Mouse (Mus musculus): ENCODE data around the gene Spock1. TPM values are rescaled to one million over a fixed set of nuclear protein-coding genes. Genes with fewer than 3 reads are reported as not detected.
"Not testable (repeated sequence)": the region's sequence is repeated elsewhere in the genome, so short reads cannot be mapped to it uniquely, and the experiment has no call there.

Gene Spock1
- polyA plus RNA-seq, 1 experiment from 2014 or later, result 0.70 TPM

- H3K27me3 ChIP-seq (replicated peaks), result no peaks in the 10 kb centered on the region; the same call in 1 of the 2 replicates
- H3K4me2 ChIP-seq, result no peak overlapping the region
- no peaks in the 10 kb centered on the region for H3K4me1 ChIP-seq (replicated peaks)
- no peaks in the 10 kb centered on the region for H3K36me3 ChIP-seq
- peaks cover 5% of the 10 kb centered on the region; the same call in 1 of the 2 replicates for H3K9me3 ChIP-seq (replicated peaks)
- H3K4me3 ChIP-seq, result no peak overlapping the region
- no peak overlapping the region for H3K27ac ChIP-seq (ENCODE audit: poor library complexity, severe bottlenecking)
- peak; percentile 77 for ATAC-seq (ENCODE audit: insufficient number of reproducible peaks, low FRiP score)
- no peak overlapping the region for H3K9ac ChIP-seq
- WGBS, result 70% methylated on average over 3 of the region's 3 CpGs
Observed at GRCm38 (mm10) chr13:57604437-57604836, 303.7 kb downstream of the Spock1 start.

DNA sequence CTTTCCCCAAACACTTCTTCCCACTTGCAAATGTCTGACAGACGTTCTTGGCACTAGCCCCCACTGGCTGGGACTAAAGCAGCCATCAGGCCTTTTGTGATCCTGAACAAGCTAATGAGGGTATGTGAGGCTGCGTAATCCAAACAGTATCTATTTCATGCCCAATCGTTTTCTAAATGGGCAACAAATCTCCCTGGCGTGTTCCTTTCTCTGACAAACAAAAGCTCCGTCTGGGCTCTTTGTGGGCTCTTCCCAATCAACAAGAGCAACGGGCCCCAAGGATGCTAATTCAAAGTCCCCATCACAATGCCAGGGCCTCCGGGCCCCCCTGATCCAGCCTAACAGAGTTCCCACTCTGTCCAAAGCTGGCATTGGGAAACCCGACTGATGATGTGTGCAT lies 304.9 kb downstream of the Spock1 start:
- no peak overlapping the region for H3K4me2 ChIP-seq
- no peaks in the 10 kb centered on the region for H3K4me1 ChIP-seq (replicated peaks)
- H3K27ac ChIP-seq (ENCODE audit: poor library complexity, severe bottlenecking), result no peak overlapping the region
- H3K36me3 ChIP-seq, result no peaks in the 10 kb centered on the region
- no peaks in the 10 kb centered on the region; the same call in 1 of the 2 replicates for H3K27me3 ChIP-seq (replicated peaks)
- ATAC-seq (ENCODE audit: insufficient number of reproducible peaks, low FRiP score), result no peak
- H3K4me3 ChIP-seq, result no peak overlapping the region
- H3K9me3 ChIP-seq (replicated peaks), result no peaks in the 10 kb centered on the region
- H3K9ac ChIP-seq, result no peak overlapping the region
- 78% methylated on average over 8 of the region's 8 CpGs for WGBS

DNA sequence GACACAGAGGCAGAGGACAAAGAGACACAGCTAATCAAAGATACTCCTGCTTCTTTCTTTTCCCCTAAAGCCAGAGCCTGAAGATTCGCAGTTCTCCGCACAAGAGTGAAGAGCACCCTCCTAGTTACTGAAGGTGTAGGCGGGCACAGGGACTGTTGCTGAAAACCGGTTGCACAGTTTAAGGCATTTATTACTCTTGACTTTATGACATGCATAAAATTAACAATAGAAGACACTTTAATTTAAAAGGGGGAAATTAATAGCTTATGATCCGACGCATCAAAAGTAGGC lies 312.4 kb downstream of the Spock1 start:
- Histone ChIP-seq H3K4me3 (no peak overlapping the region), H3K4me1 (replicated peaks) (no peaks in the 10 kb centered on the region), H3K4me2 (no peak overlapping the region), H3K27ac (ENCODE audit: poor library complexity, severe bottlenecking) (no peak overlapping the region), H3K9me3 (replicated peaks) (no peaks in the 10 kb centered on the region), H3K27me3 (replicated peaks) (no peaks in the 10 kb centered on the region; the same call in none of the 2 replicates), H3K9ac (no peak overlapping the region), H3K36me3 (no peaks in the 10 kb centered on the region)
- 94% methylated on average over 6 of the region's 6 CpGs for WGBS
- no peak for ATAC-seq (ENCODE audit: insufficient number of reproducible peaks, low FRiP score)

GRCm38 (mm10) chr13:57595032-57595760 lies 312.9 kb downstream of the Spock1 start:
- H3K4me2 ChIP-seq, result no peak overlapping the region

DNA sequence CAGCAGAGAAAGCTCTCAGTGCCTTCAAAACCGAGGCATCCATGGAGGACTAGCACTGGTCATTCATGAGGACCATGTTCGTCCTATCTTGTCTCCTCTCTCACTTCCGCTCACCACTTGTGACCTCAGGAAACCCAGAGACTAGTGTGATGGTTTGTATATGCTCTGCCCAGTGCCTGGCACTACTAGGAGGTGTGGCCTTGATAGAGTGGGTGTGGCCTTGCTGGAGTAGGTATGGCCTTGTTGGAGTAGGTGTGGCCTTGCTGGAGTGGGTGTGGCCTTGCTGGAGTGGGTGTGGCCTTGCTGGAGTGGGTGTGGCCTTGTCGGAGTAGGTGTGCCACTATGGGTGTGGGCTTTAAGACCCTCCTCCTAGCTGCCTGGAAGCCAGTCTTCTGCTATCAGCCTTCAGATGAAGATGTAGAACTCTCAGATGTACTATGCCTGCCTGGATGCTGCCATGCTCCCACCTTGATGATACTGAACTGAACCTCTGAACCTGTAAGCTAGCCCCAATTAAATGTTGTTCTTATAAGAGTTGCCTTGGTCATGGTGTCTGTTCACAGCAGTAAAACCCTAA lies 318.7 kb downstream of the Spock1 start:
- H3K4me3 ChIP-seq; H3K36me3 ChIP-seq; H3K27ac ChIP-seq (ENCODE audit: poor library complexity, severe bottlenecking); H3K9ac ChIP-seq; H3K9me3 ChIP-seq (replicated peaks); H3K27me3 ChIP-seq (replicated peaks); H3K4me1 ChIP-seq (replicated peaks); H3K4me2 ChIP-seq: not testable (repeated sequence)
- 88% methylated on average over 4 of the region's 4 CpGs for WGBS
- ATAC-seq (ENCODE audit: insufficient number of reproducible peaks, low FRiP score), result peak; percentile 42; the same call in 1 of the 2 replicates

More at GRCm38 (mm10) chr13:57595032-57595760, 312.9 kb downstream of the Spock1 start:
- Histone ChIP-seq H3K36me3 (no peaks in the 10 kb centered on the region), H3K4me1 (replicated peaks) (no peaks in the 10 kb centered on the region), H3K27me3 (replicated peaks) (no peaks in the 10 kb centered on the region; the same call in none of the 2 replicates), H3K4me3 (no peak overlapping the region), H3K27ac (ENCODE audit: poor library complexity, severe bottlenecking) (no peak overlapping the region), H3K9me3 (replicated peaks) (no peaks in the 10 kb centered on the region), H3K9ac (no peak overlapping the region)
- 63% methylated on average over 15 of the region's 15 CpGs for WGBS
- no peak for ATAC-seq (ENCODE audit: insufficient number of reproducible peaks, low FRiP score)

DNA sequence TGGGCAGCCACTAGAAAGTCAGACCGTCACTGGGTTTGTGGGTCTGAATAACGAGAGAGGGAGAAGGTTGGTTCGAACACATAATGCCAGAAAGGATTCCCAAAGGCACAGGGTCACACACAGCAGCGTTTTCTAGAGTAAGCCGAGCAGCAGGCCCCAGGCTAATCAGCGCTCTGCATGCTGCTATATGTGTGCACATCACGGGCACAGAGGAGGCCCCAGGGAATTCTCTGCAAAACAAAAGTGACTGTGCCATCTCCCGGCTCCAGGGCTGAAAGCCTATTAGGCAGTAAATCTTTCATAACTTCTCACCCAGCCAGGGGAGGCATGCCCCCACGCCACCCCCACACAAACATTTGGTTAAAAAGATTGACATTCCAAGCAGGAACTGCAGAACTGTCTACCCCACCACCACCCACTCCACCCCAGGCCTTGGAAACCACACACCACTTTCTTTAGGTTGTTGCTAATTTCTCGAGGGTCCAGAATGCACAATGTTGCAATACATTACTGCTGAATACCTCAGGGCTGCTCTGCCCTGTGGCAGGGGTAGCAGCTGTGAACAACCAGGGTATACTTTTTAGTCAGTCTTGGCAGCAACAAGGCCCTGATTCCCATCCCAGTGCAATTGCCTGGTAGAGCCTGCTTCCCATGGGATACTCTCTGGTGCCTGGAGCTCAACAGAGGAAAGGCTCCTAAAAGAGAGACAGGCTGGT lies 319.4 kb downstream of the Spock1 start:
- Histone ChIP-seq H3K36me3 (no peaks in the 10 kb centered on the region), H3K27ac (ENCODE audit: poor library complexity, severe bottlenecking) (no peak overlapping the region), H3K4me3 (no peak overlapping the region), H3K4me2 (no peak overlapping the region), H3K9ac (no peak overlapping the region), H3K27me3 (replicated peaks) (no peaks in the 10 kb centered on the region), H3K4me1 (replicated peaks) (0 out of 2 replicates have a peak, but pooled peaks cover 5% of the 10 kb centered on the region), H3K9me3 (replicated peaks) (no peaks in the 10 kb centered on the region; the same call in 1 of the 2 replicates)
- WGBS, result 61% methylated on average over 10 of the region's 10 CpGs
- ATAC-seq (ENCODE audit: insufficient number of reproducible peaks, low FRiP score), result no peak

DNA sequence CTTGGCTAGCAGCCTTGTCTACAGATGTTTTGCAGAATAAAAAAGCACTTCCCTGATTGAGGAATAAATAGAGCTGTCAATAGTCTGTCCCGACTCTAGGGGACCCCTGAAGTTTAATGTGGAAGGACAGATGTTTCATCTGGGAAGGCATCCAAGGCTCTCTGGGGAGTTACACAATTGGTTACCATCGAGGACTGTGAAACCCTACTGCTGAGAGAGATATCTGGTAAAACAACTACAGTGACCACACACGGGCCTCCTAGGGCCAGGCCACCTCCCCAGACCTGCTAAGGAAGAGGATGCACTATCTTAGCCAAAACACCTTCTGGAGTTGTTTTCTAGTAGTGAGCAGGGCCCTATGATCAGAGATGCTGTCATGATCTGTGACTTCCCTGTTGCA lies 323.0 kb downstream of the Spock1 start:
- H3K4me3 ChIP-seq, result no peak overlapping the region
- WGBS, result 49% methylated on average over 3 of the region's 3 CpGs
- H3K36me3 ChIP-seq, result no peaks in the 10 kb centered on the region
- H3K27ac ChIP-seq (ENCODE audit: poor library complexity, severe bottlenecking), result no peak overlapping the region
- H3K4me1 ChIP-seq (replicated peaks), result 0 out of 2 replicates have a peak, but pooled peaks cover 5% of the 10 kb centered on the region
- no peak overlapping the region for H3K4me2 ChIP-seq
- no peak for ATAC-seq (ENCODE audit: insufficient number of reproducible peaks, low FRiP score)
- H3K27me3 ChIP-seq (replicated peaks), result no peaks in the 10 kb centered on the region
- no peak overlapping the region for H3K9ac ChIP-seq
- H3K9me3 ChIP-seq (replicated peaks), result no peaks in the 10 kb centered on the region; the same call in 1 of the 2 replicates

GRCm38 (mm10) chr13:57582314-57582976 lies 325.7 kb downstream of the Spock1 start:
- Histone ChIP-seq H3K4me1 (replicated peaks) (no peaks in the 10 kb centered on the region), H3K4me3 (no peak overlapping the region), H3K9ac (no peak overlapping the region), H3K27me3 (replicated peaks) (no peaks in the 10 kb centered on the region), H3K4me2 (no peak overlapping the region), H3K27ac (ENCODE audit: poor library complexity, severe bottlenecking) (no peak overlapping the region), H3K9me3 (replicated peaks) (no peaks in the 10 kb centered on the region), H3K36me3 (no peaks in the 10 kb centered on the region)
- ATAC-seq (ENCODE audit: insufficient number of reproducible peaks, low FRiP score), result no peak
- 85% methylated on average over 12 of the region's 12 CpGs for WGBS

GRCm38 (mm10) chr13:57577541-57578244 lies 330.4 kb downstream of the Spock1 start:
- no peaks in the 10 kb centered on the region for H3K36me3 ChIP-seq
- H3K4me1 ChIP-seq (replicated peaks), result no peaks in the 10 kb centered on the region
- no peak overlapping the region for H3K4me3 ChIP-seq
- 82% methylated on average over 5 of the region's 5 CpGs for WGBS
- ATAC-seq (ENCODE audit: insufficient number of reproducible peaks, low FRiP score), result peak; percentile 90
- no peak overlapping the region for H3K9ac ChIP-seq
- no peaks in the 10 kb centered on the region for H3K27me3 ChIP-seq (replicated peaks)
- no peaks in the 10 kb centered on the region for H3K9me3 ChIP-seq (replicated peaks)
- H3K27ac ChIP-seq (ENCODE audit: poor library complexity, severe bottlenecking), result no peak overlapping the region
- H3K4me2 ChIP-seq, result no peak overlapping the region

- WGBS, result 55% methylated on average over 4 of the region's 4 CpGs
- Histone ChIP-seq H3K27me3 (replicated peaks) (no peaks in the 10 kb centered on the region), H3K27ac (ENCODE audit: poor library complexity, severe bottlenecking) (no peak overlapping the region), H3K4me3 (no peak overlapping the region), H3K4me1 (replicated peaks) (no peaks in the 10 kb centered on the region), H3K9me3 (replicated peaks) (no peaks in the 10 kb centered on the region), H3K36me3 (no peaks in the 10 kb centered on the region), H3K9ac (no peak overlapping the region), H3K4me2 (no peak overlapping the region)
- no peak for ATAC-seq (ENCODE audit: insufficient number of reproducible peaks, low FRiP score)
Observed at GRCm38 (mm10) chr13:57573501-57573900, 334.6 kb downstream of the Spock1 start.

Measured in heart, embryonic 12.5 days (tissue).